Mouse (Mus musculus) cortical plate, adult 2 months (tissue): ENCODE results near the gene Galnt10.

Experiments used
- CTCF ChIP-seq: fragments of 200-500 bp; IDR thresholded peaks from 2 replicates; pipeline ENCODE4 v1.5.1; 2011; ENCODE audit warnings: mild to moderate bottlenecking, control low read depth, low read length; ENCODE audit not compliant: insufficient read depth; ENCODE audit errors: extremely low read depth
- POLR2A ChIP-seq: fragments of 200-500 bp; IDR thresholded peaks from 2 replicates; pipeline ENCODE4 v1.6.1; 2011; ENCODE audit warnings: mild to moderate bottlenecking, low read length, control low read depth; ENCODE audit not compliant: insufficient read depth; ENCODE audit errors: extremely low read depth

GRCm38 (mm10) chr11:57779824-57780223 lies 134.6 kb downstream of the Galnt10 start:
- TF ChIP-seq POLR2A = no peak
- no peak for TF ChIP-seq CTCF
